Mouse (Mus musculus) gastrocnemius, adult 2 months (tissue): Measurements from ENCODE around the gene Catsperg1. TPM values are rescaled to one million over a fixed set of nuclear protein-coding genes. Genes with fewer than 3 reads are reported as not detected.
A peak's percentile ranks its signal among the peaks of the same experiment; 100 is the strongest.
"Not testable (repeated sequence)": the region's sequence is repeated elsewhere in the genome, so short reads cannot be mapped to it uniquely, and the experiment has no call there.

Experiments used
- DNase-seq: peaks from one replicate; pipeline ENCODE4 v3.0.0; 2022
- H3K27ac ChIP-seq: fragments of 200-600 bp; 2 replicates; pipeline ENCODE4 v1.8.1; 2022; ENCODE audit warnings: mild to moderate bottlenecking
- H3K4me3 ChIP-seq: fragments of 200-600 bp; 2 replicates; pipeline ENCODE4 v1.8.1; 2022; ENCODE audit warnings: mild to moderate bottlenecking, moderate library complexity
- CTCF ChIP-seq: fragments of 200-600 bp; IDR thresholded peaks from 2 replicates; pipeline ENCODE4 v1.8.1; 2022; ENCODE audit warnings: antibody characterized with exemption, mild to moderate bottlenecking, moderate library complexity
- intact Hi-C: fragments of 180-260 bp; cut with DNase I; formaldehyde crosslinking; loops from one replicate; pipeline ENCODE4 v1.15.1; 2025
- total RNA-seq, 2 experiments: library from RNA; stranded (reverse); gene quantifications; 2 replicates each; pipeline ENCODE4 v1.2.3; 2021

Catsperg1 gene
- total RNA-seq, 2 experiments from 2014 or later = 0.08 to 0.23 TPM

GRCm38 (mm10) chr7:29162750-29163525 is 50.9 kb downstream of the Catsperg1 start:
- H3K27ac ChIP-seq = peak overlapping the region; percentile 50; the same call in 1 of the 2 replicates
- DNase-seq = peak; percentile 81
- intact Hi-C loops = no loop called here
- no peak for TF ChIP-seq CTCF
- H3K4me3 ChIP-seq = peak overlapping the region; percentile 33

GRCm38 (mm10) chr7:29162294-29162693 is 51.5 kb downstream of the Catsperg1 start:
- peak overlapping the region; percentile 33; the same call in 1 of the 2 replicates for H3K4me3 ChIP-seq
- intact Hi-C loops = no loop called here
- no peak overlapping the region; the same call in 1 of the 2 replicates for H3K27ac ChIP-seq
- no peak for TF ChIP-seq CTCF
- no peak for DNase-seq

- DNase-seq = no peak
- TF ChIP-seq CTCF = no peak
- Histone ChIP-seq H3K4me3 (no peak overlapping the region), H3K27ac (no peak overlapping the region)
- intact Hi-C loops = no loop called here
Observed at GRCm38 (mm10) chr7:29158264-29158663, 55.6 kb downstream of the Catsperg1 start.

GRCm38 (mm10) chr7:29155838-29156782 is 57.7 kb downstream of the Catsperg1 start, which contains the start of gene Fam98c:
Fam98c (minus strand) TSS chr7:29156234.
- intact Hi-C loops = no loop called here
- H3K4me3 ChIP-seq = peak within 1 kb of the TSS; percentile 93
- H3K27ac ChIP-seq = peak within 1 kb of the TSS; percentile 97
- TF ChIP-seq CTCF = peak; percentile 48
- DNase-seq = peak; percentile 90

- intact Hi-C loops = no loop called here
- TF ChIP-seq CTCF = peak; percentile 54
- DNase-seq = peak; percentile 95
- Histone ChIP-seq H3K27ac (peak overlapping the region; percentile 97), H3K4me3 (peak overlapping the region; percentile 93)
Observed at GRCm38 (mm10) chr7:29155196-29155837, 58.5 kb downstream of the Catsperg1 start.

GRCm38 (mm10) chr7:29154018-29154720 is 59.7 kb downstream of the Catsperg1 start:
- intact Hi-C loops = no loop called here
- peak; percentile 28; the same call in 1 of the 2 replicates for TF ChIP-seq CTCF
- H3K27ac ChIP-seq = no peak overlapping the region
- no peak for DNase-seq
- no peak overlapping the region for H3K4me3 ChIP-seq

GRCm38 (mm10) chr7:29151486-29151885 is 62.3 kb downstream of the Catsperg1 start:
- TF ChIP-seq CTCF = no peak
- DNase-seq = no peak
- Histone ChIP-seq H3K4me3 (no peak overlapping the region), H3K27ac (no peak overlapping the region)
- intact Hi-C loops = no loop called here

- Histone ChIP-seq H3K27ac (no peak overlapping the region), H3K4me3 (no peak overlapping the region)
- intact Hi-C loops = no loop called here
- no peak for TF ChIP-seq CTCF
- no peak for DNase-seq
Observed at GRCm38 (mm10) chr7:29148771-29149170, 65.1 kb downstream of the Catsperg1 start.

GRCm38 (mm10) chr7:29146625-29147367 is 67.0 kb downstream of the Catsperg1 start:
- intact Hi-C loops = no loop called here
- H3K4me3 ChIP-seq = no peak overlapping the region

GRCm38 (mm10) chr7:29144006-29144405 is 69.8 kb downstream of the Catsperg1 start:
- no peak for DNase-seq
- TF ChIP-seq CTCF = no peak
- Histone ChIP-seq H3K27ac (no peak overlapping the region), H3K4me3 (no peak overlapping the region)
- intact Hi-C loops = no loop called here

More at GRCm38 (mm10) chr7:29146625-29147367, 67.0 kb downstream of the Catsperg1 start:
- no peak for DNase-seq
- no peak for TF ChIP-seq CTCF
- H3K27ac ChIP-seq = no peak overlapping the region

GRCm38 (mm10) chr7:29141416-29141815 is 72.4 kb downstream of the Catsperg1 start:
- intact Hi-C loops = no loop called here
- H3K4me3 ChIP-seq = no peak overlapping the region

GRCm38 (mm10) chr7:29139237-29139636 is 74.6 kb downstream of the Catsperg1 start:
- H3K27ac ChIP-seq, intact Hi-C loops, H3K4me3 ChIP-seq, DNase-seq: not testable (repeated sequence)

More at GRCm38 (mm10) chr7:29141416-29141815, 72.4 kb downstream of the Catsperg1 start:
- TF ChIP-seq CTCF = no peak
- H3K27ac ChIP-seq = no peak overlapping the region
- no peak for DNase-seq
